Mouse (Mus musculus) embryonic fibroblast, embryonic 13.5 days (primary cell): ENCODE results near the gene Pink1. TPM values are rescaled to one million over a fixed set of nuclear protein-coding genes. Genes with fewer than 3 reads are reported as not detected.

Experiments used
- H3K27ac ChIP-seq: 2 replicates; pipeline ENCODE4 v1.5.1; 2012; ENCODE audit warnings: low read length, control low read depth, inconsistent platforms; ENCODE audit not compliant: insufficient read depth
- H3K4me1 ChIP-seq: 2 replicates; pipeline ENCODE4 v1.6.1; 2011; ENCODE audit warnings: low read length; ENCODE audit not compliant: control insufficient read depth, insufficient read depth
- H3K4me3 ChIP-seq: 2 replicates; pipeline ENCODE4 v1.5.1; 2011; ENCODE audit warnings: mild to moderate bottlenecking, control low read depth, low read length; ENCODE audit not compliant: insufficient read depth
- CTCF ChIP-seq: IDR thresholded peaks from 2 replicates; pipeline ENCODE4 v1.5.1; 2011; ENCODE audit warnings: mild to moderate bottlenecking, control low read depth, low read length, moderate library complexity, borderline replicate concordance; ENCODE audit not compliant: insufficient read depth
- POLR2A ChIP-seq: IDR thresholded peaks from 2 replicates; pipeline ENCODE4 v1.6.1; 2011; ENCODE audit warnings: low read depth, mild to moderate bottlenecking, control low read depth, low read length, moderate library complexity
- polyA plus RNA-seq: library from polyadenylated mRNA; stranded (reverse); fragments of >200 nt; gene quantifications from 2 replicates; pipeline ENCODE4 v1.2.4, GENCODE M21; 2011; ENCODE audit warnings: low read depth; ENCODE audit not compliant: missing spikeins, insufficient read length

Gene Pink1
- polyA plus RNA-seq, 1 experiment: 19.1 TPM

GRCm38 (mm10) chr4:138282834-138283233 lies 43.3 kb downstream of the Pink1 start:
- no peaks in the 10 kb centered on the region for H3K4me1 ChIP-seq
- TF ChIP-seq POLR2A (no peak), CTCF (peak; percentile 87)

GRCm38 (mm10) chr4:138278346-138278745 lies 47.8 kb downstream of the Pink1 start:
- no peaks in the 10 kb centered on the region for H3K4me1 ChIP-seq
- no peak overlapping the region for H3K4me3 ChIP-seq
- TF ChIP-seq POLR2A (no peak), CTCF (no peak)
- no peak overlapping the region for H3K27ac ChIP-seq

More at GRCm38 (mm10) chr4:138282834-138283233, 43.3 kb downstream of the Pink1 start:
- Histone ChIP-seq H3K27ac (no peak overlapping the region), H3K4me3 (no peak overlapping the region)

GRCm38 (mm10) chr4:138272011-138272997 lies 53.8 kb downstream of the Pink1 start:
- no peak overlapping the region for H3K27ac ChIP-seq
- H3K4me3 ChIP-seq: no peak overlapping the region
- TF ChIP-seq CTCF (no peak), POLR2A (no peak)
- H3K4me1 ChIP-seq: no peaks in the 10 kb centered on the region

- no peak overlapping the region for H3K27ac ChIP-seq
- TF ChIP-seq POLR2A (no peak), CTCF (no peak)
- no peaks in the 10 kb centered on the region for H3K4me1 ChIP-seq
- H3K4me3 ChIP-seq: no peak overlapping the region
Observed at GRCm38 (mm10) chr4:138267869-138268268, 58.2 kb downstream of the Pink1 start.

Other genes starting within 250 kb of the Pink1 start
- 110 and 153 TPM in 2 replicates for gene Hp1bp3, start 110.0 kb downstream of the Pink1 start, polyA plus RNA-seq
- gene Sh2d5, start 75.9 kb downstream of the Pink1 start, polyA plus RNA-seq: 0.42 and 0.68 TPM in 2 replicates
- gene Kif17, start 75.9 kb downstream of the Pink1 start, polyA plus RNA-seq: 0.51 TPM in 1 of 2 replicates, not detected in the other
- 191 and 221 TPM in 2 replicates for gene Ddost, start 21.6 kb downstream of the Pink1 start, polyA plus RNA-seq
- gene Cda, start 41.7 kb upstream of the Pink1 start, polyA plus RNA-seq: 1.0 and 1.2 TPM in 2 replicates
- not detected in 2 replicates for gene Fam43b, start 70.2 kb upstream of the Pink1 start, polyA plus RNA-seq
- 14.4 and 15.8 TPM in 2 replicates for gene Mul1, start 108.4 kb upstream of the Pink1 start, polyA plus RNA-seq
- 5.6 and 7.2 TPM in 2 replicates for gene Camk2n1, start 128.0 kb upstream of the Pink1 start, polyA plus RNA-seq